Mouse (Mus musculus): ENCODE measurements around the gene Dgki.

GRCm38 (mm10) chr6:37261236-37261852 lies 38.6 kb downstream of the Dgki start:
- no peak for TF ChIP-seq CTCF (IDR thresholded peaks at IDR 0.05)
- TF ChIP-seq POLR2A (IDR thresholded peaks at IDR 0.05; ENCODE audit: insufficient read depth, low read depth, low read length), result no peak
